Mouse (Mus musculus) cortical plate, adult 2 months (tissue): ENCODE results near the gene Gm29666. TPM values are rescaled to one million over a fixed set of nuclear protein-coding genes. Genes with fewer than 3 reads are reported as not detected.

Source experiments
- H3K27ac ChIP-seq: fragments of 200-500 bp; 2 replicates; pipeline ENCODE4 v1.5.1; 2012; ENCODE audit warnings: low read length, control low read depth, inconsistent platforms; ENCODE audit not compliant: insufficient read depth
- H3K4me1 ChIP-seq: fragments of 200-500 bp; 2 replicates; pipeline ENCODE4 v1.6.1; 2011; ENCODE audit warnings: low read length; ENCODE audit not compliant: control insufficient read depth, insufficient read depth
- H3K4me3 ChIP-seq: fragments of 200-500 bp; 2 replicates; pipeline ENCODE4 v1.5.1; 2011; ENCODE audit warnings: mild to moderate bottlenecking, low read length, control low read depth; ENCODE audit not compliant: insufficient read depth
- CTCF ChIP-seq: fragments of 200-500 bp; IDR thresholded peaks from 2 replicates; pipeline ENCODE4 v1.5.1; 2011; ENCODE audit warnings: mild to moderate bottlenecking, control low read depth, low read length; ENCODE audit not compliant: insufficient read depth; ENCODE audit errors: extremely low read depth
- POLR2A ChIP-seq: fragments of 200-500 bp; IDR thresholded peaks from 2 replicates; pipeline ENCODE4 v1.6.1; 2011; ENCODE audit warnings: mild to moderate bottlenecking, low read length, control low read depth; ENCODE audit not compliant: insufficient read depth; ENCODE audit errors: extremely low read depth
- polyA plus RNA-seq: library from polyadenylated mRNA; depleted of rRNA; stranded (reverse); fragments of >200 nt; gene quantifications from 2 replicates; pipeline ENCODE4 v1.2.3, GENCODE M21; 2012; rRNA removed

Gene Gm29666
- polyA plus RNA-seq, 1 experiment, result 2.1 TPM

- Histone ChIP-seq H3K27ac (no peak overlapping the region), H3K4me3 (no peak overlapping the region), H3K4me1 (0 out of 2 replicates have a peak, but pooled peaks cover 1% of the 10 kb centered on the region)
- TF ChIP-seq CTCF, result no peak
- TF ChIP-seq POLR2A, result no peak
These were observed 42.6 kb downstream of the Gm29666 start for GRCm38 (mm10) chr15:84877029-84877815.

- 0 out of 2 replicates have a peak, but pooled peaks cover 1% of the 10 kb centered on the region for H3K4me1 ChIP-seq
- TF ChIP-seq POLR2A, result no peak
- TF ChIP-seq CTCF, result no peak
- no peak overlapping the region for H3K4me3 ChIP-seq
- no peak overlapping the region for H3K27ac ChIP-seq
These were observed 46.0 kb downstream of the Gm29666 start for GRCm38 (mm10) chr15:84873867-84874266.

- peak overlapping the region; percentile 60 for H3K27ac ChIP-seq
- H3K4me3 ChIP-seq, result no peak overlapping the region
- H3K4me1 ChIP-seq, result 0 out of 2 replicates have a peak, but pooled peaks cover 1% of the 10 kb centered on the region
- TF ChIP-seq CTCF, result no peak
- TF ChIP-seq POLR2A, result no peak
These were observed 46.8 kb downstream of the Gm29666 start for GRCm38 (mm10) chr15:84873079-84873478.

GRCm38 (mm10) chr15:84871802-84872201 lies 48.0 kb downstream of the Gm29666 start:
- no peak for TF ChIP-seq POLR2A
- no peak for TF ChIP-seq CTCF
- no peak overlapping the region for H3K4me3 ChIP-seq
- H3K27ac ChIP-seq, result no peak overlapping the region
- 0 out of 2 replicates have a peak, but pooled peaks cover 1% of the 10 kb centered on the region for H3K4me1 ChIP-seq

- TF ChIP-seq CTCF, result no peak
- no peak for TF ChIP-seq POLR2A
- Histone ChIP-seq H3K4me1 (no peaks in the 10 kb centered on the region), H3K27ac (no peak overlapping the region), H3K4me3 (no peak overlapping the region)
These were observed 57.9 kb downstream of the Gm29666 start for GRCm38 (mm10) chr15:84861911-84862310.

Other genes with a start within 250 kb of the Gm29666 start
- gene Arhgap8, start 200.0 kb downstream of the Gm29666 start, polyA plus RNA-seq, result 0.06 and 0.23 TPM in 2 replicates
- gene Phf21b, start 64.0 kb downstream of the Gm29666 start, polyA plus RNA-seq, result 22.9 and 30.1 TPM in 2 replicates
- 13.3 and 13.7 TPM in 2 replicates for gene Nup50, start 3.4 kb upstream of the Gm29666 start, polyA plus RNA-seq
- 69.1 and 69.7 TPM in 2 replicates for gene 5031439G07Rik, start 68.5 kb upstream of the Gm29666 start, polyA plus RNA-seq
- 0.19 TPM in 2 replicates for gene Upk3a, start 97.1 kb upstream of the Gm29666 start, polyA plus RNA-seq
- 14.2 and 17.6 TPM in 2 replicates for gene Fam118a, start 108.9 kb upstream of the Gm29666 start, polyA plus RNA-seq
- 0.02 and 0.06 TPM in 2 replicates for gene Smc1b, start 211.9 kb upstream of the Gm29666 start, polyA plus RNA-seq
- 0.29 TPM in 1 of 2 replicates, not detected in the other for gene Ribc2, start 212.0 kb upstream of the Gm29666 start, polyA plus RNA-seq